Mouse (Mus musculus): Measurements from ENCODE around the gene Dab2ip.

- TF ChIP-seq CTCF (IDR thresholded peaks at IDR 0.05; ENCODE audit: low read depth) (peak; percentile 24), EP300 (IDR thresholded peaks at IDR 0.05; ENCODE audit: low read depth) (no peak)
These were observed 203.4 kb downstream of the Dab2ip start for GRCm38 (mm10) chr2:35761458-35761857.
